Mouse (Mus musculus) liver, adult (tissue): ENCODE results near the gene Slc25a27.

Experiments
- GATA4 ChIP-seq: IDR thresholded peaks from 2 replicates; pipeline ENCODE4 v1.6.1; 2014; ENCODE audit warnings: mild to moderate bottlenecking, low read length; ENCODE audit not compliant: insufficient replicate concordance

Gene Slc25a27

GRCm38 (mm10) chr17:43671907-43672306 lies 4.9 kb upstream of the Slc25a27 start:
- peak; percentile 88 for TF ChIP-seq GATA4

- TF ChIP-seq GATA4: no peak
These were observed 2.2 kb upstream of the Slc25a27 start for GRCm38 (mm10) chr17:43669145-43669695.

GRCm38 (mm10) chr17:43667290-43667843 lies 353 bp upstream of the Slc25a27 start, which contains the start of gene Cyp39a1:
Cyp39a1 (plus strand) TSS chr17:43667425.
- TF ChIP-seq GATA4: no peak

- TF ChIP-seq GATA4: no peak
These were observed 15.5 kb downstream of the Slc25a27 start for GRCm38 (mm10) chr17:43651314-43652046.

- no peak for TF ChIP-seq GATA4
These were observed 17.2 kb downstream of the Slc25a27 start for GRCm38 (mm10) chr17:43649641-43650436.

- no peak for TF ChIP-seq GATA4
These were observed 20.1 kb downstream of the Slc25a27 start for GRCm38 (mm10) chr17:43646925-43647324.

- no peak for TF ChIP-seq GATA4
These were observed 21.9 kb downstream of the Slc25a27 start for GRCm38 (mm10) chr17:43645136-43645535.

GRCm38 (mm10) chr17:43644375-43644774 lies 22.6 kb downstream of the Slc25a27 start:
- peak; percentile 41; the same call in 1 of the 2 replicates for TF ChIP-seq GATA4

GRCm38 (mm10) chr17:43643191-43643590 lies 23.8 kb downstream of the Slc25a27 start:
- TF ChIP-seq GATA4: no peak

GRCm38 (mm10) chr17:43640825-43641224 lies 26.2 kb downstream of the Slc25a27 start:
- TF ChIP-seq GATA4: no peak

- no peak for TF ChIP-seq GATA4
These were observed 29.9 kb downstream of the Slc25a27 start for GRCm38 (mm10) chr17:43637146-43637545.

- TF ChIP-seq GATA4: no peak
These were observed 36.6 kb downstream of the Slc25a27 start for GRCm38 (mm10) chr17:43630427-43630760.

- TF ChIP-seq GATA4: no peak
These were observed 37.3 kb downstream of the Slc25a27 start, which contains the start of gene Tdrd6 for GRCm38 (mm10) chr17:43629496-43630426. Tdrd6 (minus strand) TSS chr17:43630299.

GRCm38 (mm10) chr17:43629026-43629495 lies 38.0 kb downstream of the Slc25a27 start:
- TF ChIP-seq GATA4: no peak
